21 mouse cellular contexts compared by ENCODE assay signal in genomic region chr9:74994611-74995257, GRCm38 (mm10). TPM values are rescaled to one million over a fixed set of nuclear protein-coding genes. Genes with fewer than 3 reads are reported as not detected.
DNase-seq lines count a peak whose midpoint lies in the region; ATAC-seq and TF ChIP-seq lines count a peak whose summit lies in the region.
"Had no signal": no experiment of that assay in that cellular context is flagged by ENCODE, and none has a peak within 500 bp of the region (broad histone marks: within the 10 kb centered on the region; RNA-seq: fewer than 3 reads in every experiment).

No protein-coding gene starts in this region.

- H3K36me3 ChIP-seq in embryonic facial prominence, embryonic 14.5 days (ENCODE audit: control insufficient read depth, insufficient read depth, low read length): no peaks in the 10 kb centered on the region
- no peaks in the 10 kb centered on the region for H3K36me3 ChIP-seq in embryonic facial prominence, embryonic 10.5 days (replicated peaks)
- H3K36me3 ChIP-seq in kidney, adult 2 months (ENCODE audit: control insufficient read depth, insufficient read depth, low read length): no peaks in the 10 kb centered on the region; the same call in 1 of the 2 replicates
- peaks cover 57% of the 10 kb centered on the region for H3K36me3 ChIP-seq in liver, adult 2 months (ENCODE audit: control insufficient read depth, insufficient read depth, low read length)
- no peaks in the 10 kb centered on the region; the same call in 1 of the 2 replicates for H3K36me3 ChIP-seq in liver, postnatal 0 days (replicated peaks; ENCODE audit: insufficient read depth, low read length)
- H3K36me3 ChIP-seq in limb, embryonic 14.5 days (ENCODE audit: control insufficient read depth, insufficient read depth, low read length): no peaks in the 10 kb centered on the region
- H3K36me3 ChIP-seq: embryonic facial prominence, embryonic 12.5 days; G1E; heart, embryonic 13.5 days; midbrain, embryonic 15.5 days had no signal

- H3K4me3 ChIP-seq in embryonic facial prominence, embryonic 14.5 days (ENCODE audit: low read depth, low read length): no peak overlapping the region
- no peak overlapping the region for H3K4me3 ChIP-seq in embryonic facial prominence, embryonic 10.5 days
- H3K4me3 ChIP-seq in kidney, adult 2 months (ENCODE audit: insufficient read depth, low read depth, low read length): no peak overlapping the region
- no peak overlapping the region for H3K4me3 ChIP-seq in liver, adult 2 months (ENCODE audit: insufficient read depth, low read depth, low read length)
- no peak overlapping the region for H3K4me3 ChIP-seq in liver, postnatal 0 days (ENCODE audit: low read depth, low read length)
- no peak overlapping the region for H3K4me3 ChIP-seq in limb, embryonic 14.5 days (replicated peaks; ENCODE audit: low read length)
- H3K4me3 ChIP-seq: embryonic facial prominence, embryonic 12.5 days; heart, embryonic 13.5 days; left cerebral cortex, adult 2 months; midbrain, embryonic 15.5 days; myocyte had no signal

- peak; percentile 41 for DNase-seq in embryonic facial prominence, embryonic 14.5 days (ENCODE audit: low spot score)
- DNase-seq in embryonic facial prominence, embryonic 10.5 days (ENCODE audit: low spot score): no peak
- peak; percentile 56 for DNase-seq in kidney, adult 2 months
- no peak for DNase-seq in kidney, postnatal 10 days
- DNase-seq in liver, adult 2 months (ENCODE audit: extremely low read depth, low read depth, low spot score): peak; percentile 55
- no peak for DNase-seq in liver, postnatal 0 days
- peak; percentile 53 for DNase-seq in limb, embryonic 14.5 days (ENCODE audit: low spot score)
- no peak for DNase-seq in embryo, embryonic 10 days (ENCODE audit: low spot score)
- DNase-seq: cerebellum, adult 8-10 months; heart, postnatal 36 days; layer of hippocampus, adult 9-11 months; left cerebral cortex, postnatal 4 days; thymus, adult 2 months had no signal

- no peaks in the 10 kb centered on the region for H3K27me3 ChIP-seq in embryonic facial prominence, embryonic 14.5 days (replicated peaks; ENCODE audit: control insufficient read depth, insufficient read depth, low read length)
- no peaks in the 10 kb centered on the region for H3K27me3 ChIP-seq in embryonic facial prominence, embryonic 10.5 days (replicated peaks; ENCODE audit: low read depth, poor library complexity, severe bottlenecking)
- no peaks in the 10 kb centered on the region for H3K27me3 ChIP-seq in kidney, adult 2 months (replicated peaks; ENCODE audit: control insufficient read depth, insufficient read depth, low read length)
- H3K27me3 ChIP-seq in liver, adult 2 months (ENCODE audit: control insufficient read depth, insufficient read depth, low read length): no peaks in the 10 kb centered on the region
- no peaks in the 10 kb centered on the region for H3K27me3 ChIP-seq in liver, postnatal 0 days (ENCODE audit: insufficient read depth, low read length)
- no peaks in the 10 kb centered on the region for H3K27me3 ChIP-seq in limb, embryonic 14.5 days (ENCODE audit: control insufficient read depth, insufficient read depth, low read length)
- H3K27me3 ChIP-seq: embryonic facial prominence, embryonic 12.5 days; heart, embryonic 13.5 days; midbrain, embryonic 15.5 days had no signal

- no peaks in the 10 kb centered on the region for H3K4me1 ChIP-seq in embryonic facial prominence, embryonic 14.5 days (ENCODE audit: control insufficient read depth, insufficient read depth, low read length)
- peaks cover 4% of the 10 kb centered on the region; the same call in 1 of the 2 replicates for H3K4me1 ChIP-seq in embryonic facial prominence, embryonic 10.5 days
- H3K4me1 ChIP-seq in kidney, adult 2 months (ENCODE audit: control insufficient read depth, insufficient read depth, low read length): peaks cover 18% of the 10 kb centered on the region
- no peaks in the 10 kb centered on the region for H3K4me1 ChIP-seq in liver, adult 2 months (ENCODE audit: control insufficient read depth, insufficient read depth, low read length)
- no peaks in the 10 kb centered on the region for H3K4me1 ChIP-seq in liver, postnatal 0 days (ENCODE audit: insufficient read depth)
- H3K4me1 ChIP-seq in limb, embryonic 14.5 days (ENCODE audit: control insufficient read depth, insufficient read depth, low read length): 0 out of 2 replicates have a peak, but pooled peaks cover 3% of the 10 kb centered on the region
- H3K4me1 ChIP-seq: embryonic facial prominence, embryonic 12.5 days; midbrain, embryonic 15.5 days had no signal

- ATAC-seq in embryonic facial prominence, embryonic 14.5 days (ENCODE audit: low read depth): peak; percentile 30; the same call in 1 of the 2 replicates
- no peak for ATAC-seq in liver, postnatal 0 days
- ATAC-seq in limb, embryonic 14.5 days (ENCODE audit: low FRiP score, low read depth): no peak; the same call in 1 of the 2 replicates
- ATAC-seq: forebrain, embryonic 14.5 days; midbrain, embryonic 15.5 days had no signal

- 76% methylated on average over 10 of the region's 10 CpGs for WGBS in embryonic facial prominence, embryonic 14.5 days
- 90% methylated on average over 10 of the region's 10 CpGs for WGBS in embryonic facial prominence, embryonic 10.5 days
- 67% methylated on average over 10 of the region's 10 CpGs for WGBS in kidney, adult 2 months
- 73% methylated on average over 10 of the region's 10 CpGs for WGBS in liver, adult 2 months
- WGBS in liver, postnatal 0 days (ENCODE audit: insufficient replicate concordance): 76% methylated on average over 10 of the region's 10 CpGs
- WGBS in limb, embryonic 14.5 days: 77% methylated on average over 10 of the region's 10 CpGs

- no peak for TF ChIP-seq CTCF in kidney, adult 2 months (conservative IDR thresholded peaks at IDR 0.05; ENCODE audit: insufficient read depth, insufficient read length, low read depth, low read length)
- TF ChIP-seq CTCF in liver, adult 2 months (IDR thresholded peaks at IDR 0.05; ENCODE audit: low read depth, low read length): no peak
- no peak for TF ChIP-seq CTCF in liver, postnatal 0 days (IDR thresholded peaks at IDR 0.05; ENCODE audit: low read depth)

- H3K9ac ChIP-seq in embryonic facial prominence, embryonic 14.5 days (ENCODE audit: low read depth, low read length): no peak overlapping the region
- no peak overlapping the region for H3K9ac ChIP-seq in liver, adult 2 months (ENCODE audit: low read depth, low read length)
- H3K9ac ChIP-seq in liver, postnatal 0 days (replicated peaks): no peak overlapping the region
- no peak overlapping the region for H3K9ac ChIP-seq in limb, embryonic 14.5 days (ENCODE audit: low read depth, low read length, severe bottlenecking)
- H3K9ac ChIP-seq: embryonic facial prominence, embryonic 12.5 days; heart, embryonic 13.5 days; liver, embryonic 14.5 days; midbrain, embryonic 15.5 days had no signal

- no peak for TF ChIP-seq EP300 in liver, postnatal 0 days (IDR thresholded peaks at IDR 0.05; ENCODE audit: low read depth)

- no peak overlapping the region for H3K4me2 ChIP-seq in embryonic facial prominence, embryonic 14.5 days (ENCODE audit: low read depth, low read length)
- no peak overlapping the region for H3K4me2 ChIP-seq in liver, postnatal 0 days (ENCODE audit: low read depth, low read length)
- no peak overlapping the region for H3K4me2 ChIP-seq in limb, embryonic 14.5 days (replicated peaks; ENCODE audit: low read depth, low read length, severe bottlenecking)
- H3K4me2 ChIP-seq: embryonic facial prominence, embryonic 12.5 days; heart, embryonic 13.5 days; midbrain, embryonic 15.5 days had no signal

- no peaks in the 10 kb centered on the region for H3K9me3 ChIP-seq in embryonic facial prominence, embryonic 14.5 days (ENCODE audit: control insufficient read depth, low read length)
- no peaks in the 10 kb centered on the region for H3K9me3 ChIP-seq in embryonic facial prominence, embryonic 10.5 days
- no peaks in the 10 kb centered on the region for H3K9me3 ChIP-seq in liver, postnatal 0 days (ENCODE audit: low read length)
- no peaks in the 10 kb centered on the region for H3K9me3 ChIP-seq in limb, embryonic 14.5 days (ENCODE audit: control insufficient read depth, low read length)
- H3K9me3 ChIP-seq: embryonic facial prominence, embryonic 12.5 days; G1E; heart, embryonic 13.5 days; midbrain, embryonic 15.5 days had no signal

- no peak overlapping the region for H3K27ac ChIP-seq in embryonic facial prominence, embryonic 14.5 days (replicated peaks; ENCODE audit: low read depth, low read length)
- H3K27ac ChIP-seq in embryonic facial prominence, embryonic 10.5 days (replicated peaks): no peak overlapping the region
- no peak overlapping the region for H3K27ac ChIP-seq in kidney, adult 2 months (ENCODE audit: insufficient read depth, low read depth, low read length)
- H3K27ac ChIP-seq in liver, adult 2 months (replicated peaks; ENCODE audit: insufficient read depth, low read depth, low read length): no peak overlapping the region
- H3K27ac ChIP-seq in liver, postnatal 0 days (ENCODE audit: low read depth): no peak overlapping the region
- no peak overlapping the region for H3K27ac ChIP-seq in limb, embryonic 14.5 days (replicated peaks; ENCODE audit: low read depth, low read length)
- H3K27ac ChIP-seq: embryonic facial prominence, embryonic 12.5 days; heart, embryonic 13.5 days; left cerebral cortex, adult 2 months; liver, embryonic 14.5 days; midbrain, embryonic 15.5 days had no signal

- TF ChIP-seq POLR2A in kidney, adult 2 months (IDR thresholded peaks at IDR 0.05; ENCODE audit: low read depth, low read length): no peak
- no peak for TF ChIP-seq POLR2A in liver, adult 2 months (IDR thresholded peaks at IDR 0.05; ENCODE audit: extremely low read depth, insufficient read depth, low read length)
- no peak for TF ChIP-seq POLR2A in limb, embryonic 14.5 days (IDR thresholded peaks at IDR 0.05; ENCODE audit: borderline replicate concordance, extremely low read depth, insufficient read depth, insufficient read length)

- peaks cover 25% of the 10 kb centered on the region; the same call in 1 of the 2 replicates for H3K79me2 ChIP-seq in liver, adult 2 months (ENCODE audit: control insufficient read depth, insufficient read depth, low read length)

RNA-seq across cellular contexts. Expression of gene Fam214a, which starts 42.0 kb away (rescaled TPM):
- 12.0 and 15.7 TPM in 2 replicates for polyA plus RNA-seq in embryonic facial prominence, embryonic 14.5 days (2014; fragmentation: Nextera tagmentation; extraction: Ambion mirVana)
- 6.6 and 8.6 TPM in 2 replicates for polyA plus RNA-seq in embryonic facial prominence, embryonic 10.5 days (2016; fragmentation: Nextera tagmentation; extraction: Ambion mirVana)
- 12.1 and 12.8 TPM in 2 replicates for polyA plus RNA-seq in kidney, adult 2 months (2012; rRNA removed)
- 67.5 and 116 TPM in 2 replicates for total RNA-seq in liver, adult 2 months (2014; rRNA removed)
- 14.5 and 23.1 TPM in 2 replicates for polyA plus RNA-seq in liver, adult 2 months (2012; rRNA removed)
- polyA plus RNA-seq in liver, postnatal 0 days (2015; fragmentation: Nextera tagmentation; extraction: Ambion mirVana): 4.8 and 6.4 TPM in 2 replicates
- 9.0 and 9.6 TPM in 2 replicates for polyA plus RNA-seq in limb, embryonic 14.5 days (2012; rRNA removed)
- 10.7 and 11.9 TPM in 2 replicates for polyA plus RNA-seq in limb, embryonic 14.5 days (2014; fragmentation: Nextera tagmentation; extraction: Ambion mirVana)

RNA-seq across cellular contexts. Expression of gene Arpp19, which starts 42.7 kb away (rescaled TPM):
- 244 and 272 TPM in 2 replicates for polyA plus RNA-seq in embryonic facial prominence, embryonic 14.5 days (2014; fragmentation: Nextera tagmentation; extraction: Ambion mirVana)
- 365 and 391 TPM in 2 replicates for polyA plus RNA-seq in embryonic facial prominence, embryonic 10.5 days (2016; fragmentation: Nextera tagmentation; extraction: Ambion mirVana)
- polyA plus RNA-seq in kidney, adult 2 months (2012; rRNA removed): 18.2 and 24.6 TPM in 2 replicates
- total RNA-seq in liver, adult 2 months (2014; rRNA removed): 23.0 and 38.5 TPM in 2 replicates
- polyA plus RNA-seq in liver, adult 2 months (2012; rRNA removed): 7.8 and 8.1 TPM in 2 replicates
- polyA plus RNA-seq in liver, postnatal 0 days (2015; fragmentation: Nextera tagmentation; extraction: Ambion mirVana): 187 and 189 TPM in 2 replicates
- 64.5 and 73.2 TPM in 2 replicates for polyA plus RNA-seq in limb, embryonic 14.5 days (2012; rRNA removed)
- polyA plus RNA-seq in limb, embryonic 14.5 days (2014; fragmentation: Nextera tagmentation; extraction: Ambion mirVana): 280 and 290 TPM in 2 replicates

Comparison
In these comparisons a context has a peak if more than half of its experiments do, and no peak if none do; other contexts are left out.
1. DNase-seq: peak in embryonic facial prominence, embryonic 14.5 days (single experiment), kidney, adult 2 months (single experiment), liver, adult 2 months (single experiment) and limb, embryonic 14.5 days (single experiment); none in embryonic facial prominence, embryonic 10.5 days (single experiment), kidney, postnatal 10 days (single experiment), liver, postnatal 0 days (single experiment) and embryo, embryonic 10 days (single experiment).